Mouse (Mus musculus) midbrain, embryonic 15.5 days (tissue): ENCODE measurements around the gene Mtfp1. TPM values are rescaled to one million over a fixed set of nuclear protein-coding genes. Genes with fewer than 3 reads are reported as not detected.
"Not testable (repeated sequence)": the region's sequence is repeated elsewhere in the genome, so short reads cannot be mapped to it uniquely, and the experiment has no call there.

Source experiments
- ATAC-seq: fragments of 200-750 bp; cut with Nextera tagmentation; replicated peaks from 2 replicates; pipeline ENCODE4 v1.8.0; 2017; ENCODE audit warnings: moderate TSS enrichment
- H3K27ac ChIP-seq: fragments of 300-500 bp; sonication (generic); 2 replicates; pipeline ENCODE4 v1.5.1; 2015; ENCODE audit warnings: mild to moderate bottlenecking, inconsistent platforms
- H3K27me3 ChIP-seq: fragments of 300-500 bp; sonication (generic); replicated peaks from 2 replicates; pipeline ENCODE4 v1.6.1; 2015; ENCODE audit warnings: inconsistent platforms
- H3K36me3 ChIP-seq: fragments of 300-500 bp; sonication (generic); replicated peaks from 2 replicates; pipeline ENCODE4 v1.6.1; 2015; ENCODE audit warnings: inconsistent platforms
- H3K4me1 ChIP-seq: fragments of 300-500 bp; sonication (generic); 2 replicates; pipeline ENCODE4 v1.6.1; 2015; ENCODE audit warnings: inconsistent platforms
- H3K4me2 ChIP-seq: fragments of 300-500 bp; sonication (generic); 2 replicates; pipeline ENCODE4 v1.6.1; 2015; ENCODE audit warnings: inconsistent platforms, mild to moderate bottlenecking, moderate library complexity
- H3K4me3 ChIP-seq: fragments of 300-500 bp; sonication (generic); 2 replicates; pipeline ENCODE4 v1.5.1; 2015; ENCODE audit warnings: mild to moderate bottlenecking, inconsistent platforms
- H3K9ac ChIP-seq: fragments of 300-500 bp; sonication (generic); 2 replicates; pipeline ENCODE4 v1.6.1; 2015; ENCODE audit warnings: mild to moderate bottlenecking, inconsistent platforms
- H3K9me3 ChIP-seq: fragments of 300-500 bp; sonication (generic); 2 replicates; pipeline ENCODE4 v1.6.1; 2016; ENCODE audit warnings: inconsistent platforms
- WGBS: fragments of 180-500 bp; shearing (Covaris S2); methylation state at CpG from one replicate; pipeline ENCODE4 v1.1.7; 2015; ENCODE audit warnings: mixed read lengths; 5-methylcytosine and 5-hydroxymethylcytosine counted together
- polyA plus RNA-seq: library from polyadenylated mRNA; unstranded; fragments of >200 nt; fragmentation: Nextera tagmentation; extraction: Ambion mirVana; gene quantifications from 2 replicates; pipeline ENCODE4 v1.2.1, GENCODE M21; 2015

Mtfp1 gene
- polyA plus RNA-seq, result 9.3 and 12.8 TPM in 2 replicates

GRCm38 (mm10) chr11:4095171-4096053 lies at the start of gene Mtfp1:
Mtfp1 (minus strand) TSS chr11:4095445.
- ATAC-seq, result no peak; the same call in 1 of the 2 replicates
- H3K4me3 ChIP-seq, result peak within 1 kb of the TSS; percentile 56
- peak within 1 kb of the TSS; percentile 84 for H3K4me2 ChIP-seq
- no peaks in the 10 kb centered on the region; the same call in 1 of the 2 replicates for H3K9me3 ChIP-seq
- peaks cover 32% of the 10 kb centered on the region for H3K4me1 ChIP-seq
- WGBS, result 8% methylated on average over 32 of the region's 34 CpGs
- H3K27me3 ChIP-seq, result no peaks in the 10 kb centered on the region
- peak within 1 kb of the TSS; percentile 89 for H3K27ac ChIP-seq
- peak within 1 kb of the TSS; percentile 51 for H3K9ac ChIP-seq
- H3K36me3 ChIP-seq, result no peaks in the 10 kb centered on the region

GRCm38 (mm10) chr11:4143281-4144062 lies 48.2 kb upstream of the Mtfp1 start:
- Histone ChIP-seq H3K9ac (no peak overlapping the region), H3K27ac (no peak overlapping the region), H3K4me2 (no peak overlapping the region), H3K4me1 (0 out of 2 replicates have a peak, but pooled peaks cover 1% of the 10 kb centered on the region), H3K9me3 (no peaks in the 10 kb centered on the region), H3K36me3 (peaks cover 29% of the 10 kb centered on the region), H3K4me3 (no peak overlapping the region), H3K27me3 (no peaks in the 10 kb centered on the region)
- ATAC-seq, result no peak
- WGBS, result 91% methylated on average over 21 of the region's 21 CpGs

GRCm38 (mm10) chr11:4142352-4142751 lies 47.1 kb upstream of the Mtfp1 start:
- H3K27me3 ChIP-seq, result no peaks in the 10 kb centered on the region
- WGBS, result 87% methylated on average over 4 of the region's 4 CpGs
- H3K4me2 ChIP-seq, result no peak overlapping the region
- H3K27ac ChIP-seq, result no peak overlapping the region
- no peaks in the 10 kb centered on the region for H3K9me3 ChIP-seq
- no peak overlapping the region for H3K9ac ChIP-seq
- ATAC-seq, result no peak
- no peak overlapping the region for H3K4me3 ChIP-seq
- H3K36me3 ChIP-seq, result peaks cover 29% of the 10 kb centered on the region
- H3K4me1 ChIP-seq, result peaks cover 12% of the 10 kb centered on the region

- Histone ChIP-seq H3K27ac (no peak overlapping the region), H3K4me1 (peaks cover 21% of the 10 kb centered on the region), H3K9ac (no peak overlapping the region), H3K4me3 (no peak overlapping the region), H3K36me3 (peaks cover 29% of the 10 kb centered on the region), H3K27me3 (no peaks in the 10 kb centered on the region), H3K4me2 (no peak overlapping the region), H3K9me3 (no peaks in the 10 kb centered on the region)
- no peak for ATAC-seq
Measured at GRCm38 (mm10) chr11:4141505-4141904, 46.3 kb upstream of the Mtfp1 start.

DNA sequence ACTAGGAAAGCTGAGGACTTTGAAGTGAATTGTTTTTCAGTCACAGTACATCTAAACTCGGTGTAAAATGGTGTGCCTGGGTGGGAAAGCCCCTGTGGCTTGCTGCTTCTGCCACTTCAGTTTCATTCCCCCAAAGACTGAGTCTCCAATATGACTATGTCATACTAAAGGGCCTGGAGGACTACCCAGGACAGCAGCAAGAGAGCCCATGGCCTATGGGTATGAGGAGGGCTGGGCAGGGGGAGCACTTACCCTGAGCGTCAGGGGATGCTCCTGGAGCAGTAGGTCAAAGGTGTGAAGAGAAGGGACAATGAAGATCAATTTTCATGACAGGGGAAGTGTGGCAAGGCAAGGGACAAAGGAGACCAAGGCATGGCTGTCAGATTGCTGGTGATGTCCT lies 43.7 kb upstream of the Mtfp1 start:
- H3K4me2 ChIP-seq, result no peak overlapping the region
- no peak overlapping the region for H3K4me3 ChIP-seq
- H3K9ac ChIP-seq, result no peak overlapping the region
- peaks cover 28% of the 10 kb centered on the region for H3K36me3 ChIP-seq
- H3K27ac ChIP-seq, result no peak overlapping the region
- no peaks in the 10 kb centered on the region for H3K27me3 ChIP-seq
- no peaks in the 10 kb centered on the region for H3K9me3 ChIP-seq
- 76% methylated on average over 2 of the region's 2 CpGs for WGBS
- peaks cover 34% of the 10 kb centered on the region for H3K4me1 ChIP-seq
- ATAC-seq, result no peak

DNA sequence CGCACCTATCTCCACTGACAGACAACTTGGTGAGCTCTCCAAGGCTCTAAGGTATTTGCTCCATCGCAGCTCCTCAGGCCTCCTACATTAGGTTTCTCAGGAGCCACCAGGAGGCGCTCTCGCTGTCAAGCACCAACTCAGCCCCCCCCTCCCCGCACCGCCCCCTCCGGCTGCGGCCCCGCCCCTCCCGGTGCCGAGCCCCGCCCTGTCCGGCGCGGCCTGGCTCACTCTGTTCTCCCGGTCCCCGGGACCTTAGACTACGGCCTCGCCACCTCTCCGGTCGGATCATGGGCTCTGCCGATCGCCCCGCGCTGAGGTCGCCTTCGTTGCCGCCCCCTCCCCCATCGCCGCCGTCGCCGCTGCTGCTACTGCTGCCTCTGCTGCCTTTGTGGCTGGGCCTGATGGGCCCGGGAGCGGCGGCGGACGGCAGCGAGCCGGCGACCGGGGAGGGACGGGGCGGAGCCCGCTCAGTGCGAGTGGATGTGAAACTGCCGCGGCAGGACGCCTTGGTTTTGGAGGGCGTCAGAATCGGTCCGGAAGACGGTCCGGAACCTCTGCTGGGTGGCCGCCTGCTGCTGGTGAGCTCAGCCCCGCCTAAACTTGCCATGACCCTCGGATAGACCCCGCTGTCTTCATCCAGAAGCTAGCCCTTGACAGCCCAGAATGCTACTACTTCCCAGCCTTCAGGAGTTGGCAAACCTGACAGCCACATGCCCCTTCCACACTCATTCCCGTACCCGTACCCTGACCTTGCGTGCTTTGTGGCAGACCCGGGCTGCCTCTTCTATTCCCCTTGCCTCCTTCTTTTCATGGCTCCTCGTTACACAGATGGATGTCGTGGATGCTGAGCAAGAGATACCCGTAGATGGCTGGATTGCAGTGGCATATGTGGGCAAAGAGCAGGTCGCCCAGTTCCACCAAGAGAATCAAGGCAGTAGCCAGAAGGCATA lies 40.0 kb upstream of the Mtfp1 start, which contains the start of gene Rnf215:
TSS of gene Rnf215 (plus strand) at position 217 of the 950 bp plus-strand sequence.
- peak within 1 kb of the TSS; percentile 94 for H3K27ac ChIP-seq
- H3K36me3 ChIP-seq, result no peaks in the 10 kb centered on the region; the same call in 1 of the 2 replicates
- peak within 1 kb of the TSS; percentile 89 for H3K4me2 ChIP-seq
- H3K4me3 ChIP-seq, result peak within 1 kb of the TSS; percentile 91
- under 1% methylated on average over 60 of the region's 66 CpGs for WGBS
- no peaks in the 10 kb centered on the region for H3K9me3 ChIP-seq
- ATAC-seq, result peak; percentile 90
- H3K9ac ChIP-seq, result peak within 1 kb of the TSS; percentile 96
- peaks cover 34% of the 10 kb centered on the region for H3K4me1 ChIP-seq
- H3K27me3 ChIP-seq, result no peaks in the 10 kb centered on the region

DNA sequence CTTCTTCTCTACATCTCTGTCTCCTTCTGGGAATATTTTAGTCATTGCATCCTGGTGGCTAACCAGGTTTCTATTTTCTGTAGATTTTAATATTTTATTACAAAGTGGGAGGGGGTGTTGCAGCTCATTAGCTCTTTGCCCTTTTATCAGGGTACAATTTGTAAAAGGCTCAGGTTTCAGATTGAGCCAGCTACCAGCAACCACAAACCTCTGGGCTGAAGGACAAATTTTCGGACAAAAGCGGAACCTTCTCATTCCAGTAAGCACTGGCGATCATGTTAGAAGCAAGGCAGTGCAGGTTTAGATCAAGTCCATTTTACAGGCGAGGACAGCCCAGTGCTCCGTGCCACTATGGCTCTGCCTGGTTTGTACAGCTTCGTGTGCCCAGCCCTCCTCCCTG lies 39.2 kb upstream of the Mtfp1 start:
- Histone ChIP-seq H3K27me3 (no peaks in the 10 kb centered on the region), H3K4me1 (peaks cover 34% of the 10 kb centered on the region), H3K27ac (peak overlapping the region; percentile 94), H3K36me3 (no peaks in the 10 kb centered on the region), H3K4me2 (peak overlapping the region; percentile 89), H3K9ac (peak overlapping the region; percentile 24; the same call in 1 of the 2 replicates), H3K9me3 (no peaks in the 10 kb centered on the region), H3K4me3 (peak overlapping the region; percentile 91; the same call in 1 of the 2 replicates)
- WGBS, result 51% methylated on average over 6 of the region's 6 CpGs
- no peak for ATAC-seq

DNA sequence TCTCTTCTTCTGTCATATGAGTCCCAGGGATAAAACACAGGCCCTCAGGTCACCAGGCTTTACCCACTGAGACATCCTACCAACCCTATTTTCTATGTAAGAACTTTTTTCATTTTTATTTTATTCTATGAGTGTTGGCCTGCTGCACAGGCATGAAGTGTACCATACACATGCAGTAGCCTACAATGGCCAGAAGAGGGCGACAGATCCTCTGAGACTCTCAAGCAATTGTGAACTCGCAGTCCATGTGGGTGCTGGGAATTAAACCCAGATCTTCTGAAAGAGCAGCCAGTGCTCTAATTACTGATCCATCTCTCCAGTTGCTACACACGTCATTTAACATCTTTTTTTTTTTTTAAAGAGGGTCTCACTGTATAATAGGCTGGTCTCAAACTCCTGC lies 38.2 kb upstream of the Mtfp1 start:
- no peaks in the 10 kb centered on the region for H3K9me3 ChIP-seq
- no peak for ATAC-seq
- H3K36me3 ChIP-seq, result no peaks in the 10 kb centered on the region
- H3K4me3 ChIP-seq, result no peak overlapping the region
- no peaks in the 10 kb centered on the region for H3K27me3 ChIP-seq
- H3K27ac ChIP-seq, result no peak overlapping the region
- H3K9ac ChIP-seq, result no peak overlapping the region
- H3K4me1 ChIP-seq, result peaks cover 33% of the 10 kb centered on the region
- 59% methylated on average over 3 of the region's 3 CpGs for WGBS
- no peak overlapping the region for H3K4me2 ChIP-seq

- H3K4me3 ChIP-seq, H3K27ac ChIP-seq, H3K36me3 ChIP-seq, H3K9ac ChIP-seq, H3K4me1 ChIP-seq, H3K9me3 ChIP-seq, H3K4me2 ChIP-seq, H3K27me3 ChIP-seq, ATAC-seq: not testable (repeated sequence)
- WGBS, result 88% methylated on average over 4 of the region's 4 CpGs
Measured at GRCm38 (mm10) chr11:4128461-4128860, 33.2 kb upstream of the Mtfp1 start.

- no peak overlapping the region for H3K9ac ChIP-seq
- no peak overlapping the region for H3K27ac ChIP-seq
- no peaks in the 10 kb centered on the region for H3K27me3 ChIP-seq
- ATAC-seq, result no peak
- no peaks in the 10 kb centered on the region for H3K4me1 ChIP-seq
- H3K4me3 ChIP-seq, result no peak overlapping the region
- 95% methylated on average over 1 of the region's 1 CpGs for WGBS
- H3K4me2 ChIP-seq, result no peak overlapping the region
- no peaks in the 10 kb centered on the region for H3K36me3 ChIP-seq
- no peaks in the 10 kb centered on the region for H3K9me3 ChIP-seq
Measured at GRCm38 (mm10) chr11:4127059-4127458, 31.8 kb upstream of the Mtfp1 start.

- no peak for ATAC-seq
- no peak overlapping the region for H3K27ac ChIP-seq
- H3K9me3 ChIP-seq, result no peaks in the 10 kb centered on the region
- H3K4me1 ChIP-seq, result no peaks in the 10 kb centered on the region; the same call in 1 of the 2 replicates
- no peak overlapping the region for H3K4me3 ChIP-seq
- no peak overlapping the region for H3K4me2 ChIP-seq
- no peak overlapping the region for H3K9ac ChIP-seq
- H3K36me3 ChIP-seq, result no peaks in the 10 kb centered on the region
- H3K27me3 ChIP-seq, result no peaks in the 10 kb centered on the region
- 59% methylated on average over 5 of the region's 5 CpGs for WGBS
Measured at GRCm38 (mm10) chr11:4123922-4124321, 28.7 kb upstream of the Mtfp1 start.
